Mouse (Mus musculus) lung, adult 2 months (tissue): ENCODE data around the gene Hvcn1.

ENCODE experiments used
- CTCF ChIP-seq: fragments of 200-500 bp; IDR thresholded peaks from 2 replicates; pipeline ENCODE4 v1.5.1; 2011; ENCODE audit warnings: mild to moderate bottlenecking, low read length, control low read depth; ENCODE audit not compliant: insufficient read depth
- POLR2A ChIP-seq: fragments of 200-500 bp; IDR thresholded peaks from 2 replicates; pipeline ENCODE4 v1.6.1; 2011; ENCODE audit warnings: low read depth, mild to moderate bottlenecking, control low read depth, low read length, borderline replicate concordance; ENCODE audit errors: extremely low read depth

DNA sequence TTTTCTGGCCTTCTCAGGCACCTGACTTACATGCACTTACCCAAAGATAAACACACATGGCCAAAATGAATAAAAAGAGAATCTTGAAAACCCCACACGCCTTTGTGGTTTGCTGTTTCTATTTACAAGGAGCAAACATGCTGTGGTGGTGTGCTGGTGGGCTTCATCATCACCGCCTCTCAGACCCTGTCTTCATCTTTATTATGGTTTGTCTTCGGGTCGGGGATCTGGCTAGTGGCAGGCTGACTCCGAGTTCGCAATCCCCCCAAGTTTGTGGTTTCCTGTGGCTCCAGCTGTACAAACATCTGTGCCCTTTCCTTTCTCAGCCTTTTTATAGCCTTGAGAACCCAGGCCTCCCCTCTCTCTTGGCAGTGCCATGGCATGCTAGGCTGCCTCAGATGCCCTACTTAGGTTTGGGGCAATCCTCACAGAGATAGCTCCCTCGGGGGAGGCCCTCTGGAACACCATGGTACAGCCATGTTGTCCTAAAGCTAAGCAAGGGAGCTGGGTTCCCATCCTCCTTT, 22.3 kb upstream of the Hvcn1 start:
- TF ChIP-seq POLR2A (no peak), CTCF (no peak)
